Mouse (Mus musculus): Measurements from ENCODE around the gene Hspbap1.

Hspbap1 gene

DNA sequence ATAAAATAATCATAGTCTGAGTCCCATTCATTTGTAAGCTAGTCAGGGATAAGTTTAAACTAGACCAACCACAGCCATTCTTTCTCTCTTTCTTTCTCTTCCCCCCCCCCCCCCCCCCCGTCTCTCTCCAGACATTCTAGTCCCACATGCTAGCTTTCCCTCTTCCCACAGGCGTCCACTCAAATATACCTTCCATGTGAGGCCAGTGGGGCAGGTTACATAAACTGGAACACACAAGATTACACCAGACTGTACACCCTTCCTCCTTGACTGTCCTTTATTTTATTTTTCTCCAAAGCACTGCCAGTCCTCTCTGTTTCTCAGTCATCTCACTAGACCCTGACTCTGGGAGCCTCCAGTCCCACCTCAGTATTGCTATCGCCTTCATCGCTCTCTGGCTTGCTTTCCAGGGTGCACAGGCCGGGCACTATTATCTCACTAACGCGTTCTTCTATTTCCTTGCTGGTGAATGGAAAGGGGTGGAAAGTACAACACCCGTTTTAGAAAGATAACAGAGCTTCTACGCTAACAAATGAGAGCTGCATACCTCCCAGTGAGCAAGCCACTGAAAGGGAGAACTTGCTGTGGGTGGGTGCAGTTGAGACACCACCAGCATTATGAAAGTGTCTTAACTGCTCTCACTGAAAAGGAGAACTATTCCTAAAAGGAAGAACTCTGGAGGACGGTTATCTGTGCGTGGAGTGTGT, 6.4 kb upstream of the Hspbap1 start:
- in situ Hi-C loops (cut with MboI, MseI), result no loop called here

DNA sequence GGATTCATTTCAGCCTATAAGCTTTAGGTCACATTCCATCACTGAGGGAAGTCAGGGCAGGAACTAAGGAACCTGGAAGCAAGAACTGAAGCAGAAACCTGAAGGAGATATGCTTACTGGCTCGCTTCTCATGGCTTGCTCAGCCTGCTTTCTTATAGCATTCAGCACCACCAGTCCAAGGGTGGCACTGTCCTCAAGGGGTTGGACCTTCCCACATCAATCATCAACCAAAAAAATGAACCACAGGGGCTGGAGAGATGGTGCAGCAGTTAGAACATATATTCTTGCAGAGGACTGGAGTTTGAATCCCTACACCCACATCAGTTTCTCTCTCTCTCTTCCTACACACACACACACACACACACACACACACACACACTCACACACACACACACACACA, 5.2 kb upstream of the Hspbap1 start:
- in situ Hi-C loops (cut with MboI, MseI), result no loop called here

DNA sequence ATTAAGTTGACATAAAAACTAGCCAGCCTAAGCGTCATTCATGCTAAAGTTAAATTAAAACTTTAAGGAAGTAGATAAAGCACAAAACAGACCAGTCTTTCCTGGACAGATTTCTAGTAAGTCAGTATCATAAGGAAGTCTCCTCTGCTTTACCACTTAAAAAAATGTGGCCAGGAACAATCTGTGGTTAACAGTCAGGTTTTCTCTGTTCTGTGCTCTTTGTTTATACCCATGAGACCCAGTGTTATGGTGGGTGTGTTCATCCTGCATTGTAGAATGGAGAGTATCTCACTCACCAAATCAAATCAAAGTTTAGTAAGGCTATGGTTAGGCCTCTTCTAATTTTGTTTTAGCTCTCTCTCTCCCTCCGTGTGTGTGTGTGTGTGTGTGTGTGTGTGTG, 4.7 kb upstream of the Hspbap1 start:
- in situ Hi-C loops (cut with MboI, MseI), result no loop called here

DNA sequence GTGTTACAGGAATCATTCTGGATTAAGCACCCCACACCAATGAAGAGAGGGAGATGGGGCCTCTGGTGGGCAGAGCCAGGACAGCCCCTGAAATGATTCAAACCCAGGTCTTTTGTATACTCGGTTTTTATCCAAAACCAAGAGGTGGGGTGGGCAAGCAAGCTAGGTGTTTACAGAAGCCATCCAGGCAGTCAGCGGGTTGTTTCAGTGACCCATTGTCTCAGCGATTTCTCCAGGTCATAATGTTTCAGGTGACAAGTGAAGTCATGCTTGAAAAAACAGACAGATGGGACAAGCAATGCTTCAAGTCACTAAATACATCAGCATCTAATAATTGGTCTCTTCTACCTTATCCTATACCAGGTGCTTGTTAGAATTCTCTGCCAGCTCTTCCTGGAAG, 3.8 kb upstream of the Hspbap1 start:
- in situ Hi-C loops (cut with MboI, MseI), result no loop called here

DNA sequence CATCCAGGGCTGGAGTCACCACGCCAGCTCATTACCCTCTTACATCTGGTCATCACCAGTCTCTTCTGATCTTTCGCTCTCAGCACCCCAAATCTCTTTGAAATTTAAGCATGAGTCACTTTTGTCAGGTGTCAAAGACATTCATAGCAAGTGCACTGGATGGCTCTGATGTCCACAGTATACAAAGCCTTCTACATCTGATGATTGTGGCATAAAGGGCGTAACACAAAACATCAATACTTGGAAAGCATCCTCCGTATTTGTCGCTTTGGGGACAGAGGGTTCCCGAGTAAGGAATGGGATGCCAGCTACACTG, 1.7 kb upstream of the Hspbap1 start:
- in situ Hi-C loops (cut with MboI, MseI), result no loop called here

GRCm38 (mm10) chr16:35768785-35769642, 1.2 kb upstream of the Hspbap1 start, which contains the start of gene Dirc2:
Gene Dirc2 (minus strand): TSS chr16:35769356.
- in situ Hi-C loops (cut with MboI, MseI), result no loop called here

DNA sequence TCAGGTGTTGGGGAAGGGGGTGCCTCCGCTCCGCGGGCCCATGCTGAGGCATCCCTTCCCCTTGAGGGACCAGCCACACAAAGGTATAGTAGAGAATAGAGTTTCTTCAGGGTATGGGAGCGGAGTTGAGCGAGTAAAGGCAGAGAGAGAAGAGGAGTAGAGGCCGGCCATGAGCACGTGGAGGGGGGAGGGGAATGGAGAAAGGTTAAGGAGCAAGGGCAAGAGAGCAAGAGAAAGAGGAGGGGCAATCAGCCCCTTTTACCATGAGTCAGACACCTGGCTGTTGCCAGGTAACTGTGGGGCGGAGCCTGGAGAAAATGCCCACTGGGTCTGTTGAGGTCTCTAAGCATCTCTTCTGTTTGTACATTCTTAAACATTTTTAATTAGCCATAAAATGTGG, 966 bp downstream of the Hspbap1 start:
- in situ Hi-C loops (cut with MboI, MseI), result loop anchor here (5.0 kb wide), 1 partner anchor 46 kb away; no protein-coding TSS in a partner anchor

- in situ Hi-C loops (cut with MboI, MseI), result loop anchor here (5.0 kb wide), 1 partner anchor 46 kb away; no protein-coding TSS in a partner anchor
These were observed 1.4 kb downstream of the Hspbap1 start for GRCm38 (mm10) chr16:35771606-35772005.

GRCm38 (mm10) chr16:35772598-35772997, 2.4 kb downstream of the Hspbap1 start:
- in situ Hi-C loops (cut with MboI, MseI), result loop anchor here (5.0 kb wide), 1 partner anchor 45 kb away; no protein-coding TSS in a partner anchor

DNA sequence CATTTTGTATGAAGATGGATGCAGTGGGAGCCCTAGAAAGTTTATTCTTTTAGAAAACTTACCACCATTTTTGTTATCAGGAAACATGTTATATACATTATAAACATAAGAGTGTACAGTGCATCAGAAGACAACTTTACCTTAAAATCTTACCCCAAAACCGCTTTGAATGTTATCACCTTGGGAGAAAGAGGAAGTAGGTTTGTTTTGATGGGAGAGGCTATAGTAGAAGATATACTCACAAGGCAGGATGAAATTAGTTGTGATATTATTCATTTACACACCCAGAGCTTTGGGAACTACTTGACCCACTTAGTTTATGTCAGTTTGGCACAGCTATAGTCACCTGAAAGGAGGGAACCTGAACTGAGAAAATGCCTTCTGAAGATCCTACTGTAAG, 5.7 kb downstream of the Hspbap1 start:
- in situ Hi-C loops (cut with MboI, MseI), result no loop called here

DNA sequence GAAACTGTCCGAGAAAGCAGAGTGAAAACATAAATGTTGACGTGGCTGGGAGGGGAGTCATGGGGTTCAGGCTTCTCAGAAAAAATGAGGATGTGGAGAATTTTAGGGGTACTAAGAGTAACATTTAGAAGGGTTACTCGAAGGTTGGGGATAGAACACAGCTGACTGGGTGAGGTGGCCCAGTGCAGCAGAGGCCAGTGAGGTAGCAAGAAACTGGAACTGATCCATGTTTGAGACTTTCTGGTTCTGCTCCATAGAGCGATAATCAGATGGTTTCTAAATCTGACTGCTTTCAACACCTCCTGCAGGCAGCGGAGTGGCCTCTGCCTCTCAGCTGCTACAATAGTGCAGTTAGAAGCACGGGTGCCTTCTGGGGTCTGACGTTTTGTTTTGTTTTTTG, 6.6 kb downstream of the Hspbap1 start:
- in situ Hi-C loops (cut with MboI, MseI), result no loop called here

- in situ Hi-C loops (cut with MboI, MseI), result no loop called here
These were observed 7.6 kb downstream of the Hspbap1 start for GRCm38 (mm10) chr16:35777768-35778167.

- in situ Hi-C loops (cut with MboI, MseI), result no loop called here
These were observed 9.5 kb downstream of the Hspbap1 start for GRCm38 (mm10) chr16:35779681-35780080.

GRCm38 (mm10) chr16:35781096-35781495, 10.9 kb downstream of the Hspbap1 start:
- in situ Hi-C loops (cut with MboI, MseI), result no loop called here

DNA sequence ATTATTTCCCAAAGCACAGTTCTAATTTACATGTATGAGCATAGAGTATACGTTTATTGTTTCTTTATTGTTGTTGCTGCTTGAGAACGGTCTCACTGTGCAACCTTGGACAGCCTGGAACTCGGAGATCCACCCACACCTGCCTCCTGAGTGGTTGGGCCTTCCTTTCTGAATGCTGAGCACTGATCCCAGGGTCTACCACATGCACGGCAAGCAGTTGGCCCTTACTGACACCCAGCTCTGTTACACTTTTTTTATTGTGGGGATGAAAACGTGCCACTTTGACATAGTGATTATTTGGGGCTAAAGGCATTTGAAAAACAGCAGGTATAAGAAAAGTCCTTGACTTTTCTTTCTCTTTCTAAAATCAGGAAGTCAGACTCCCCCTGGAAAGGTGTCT, 11.5 kb downstream of the Hspbap1 start:
- in situ Hi-C loops (cut with MboI, MseI), result no loop called here

DNA sequence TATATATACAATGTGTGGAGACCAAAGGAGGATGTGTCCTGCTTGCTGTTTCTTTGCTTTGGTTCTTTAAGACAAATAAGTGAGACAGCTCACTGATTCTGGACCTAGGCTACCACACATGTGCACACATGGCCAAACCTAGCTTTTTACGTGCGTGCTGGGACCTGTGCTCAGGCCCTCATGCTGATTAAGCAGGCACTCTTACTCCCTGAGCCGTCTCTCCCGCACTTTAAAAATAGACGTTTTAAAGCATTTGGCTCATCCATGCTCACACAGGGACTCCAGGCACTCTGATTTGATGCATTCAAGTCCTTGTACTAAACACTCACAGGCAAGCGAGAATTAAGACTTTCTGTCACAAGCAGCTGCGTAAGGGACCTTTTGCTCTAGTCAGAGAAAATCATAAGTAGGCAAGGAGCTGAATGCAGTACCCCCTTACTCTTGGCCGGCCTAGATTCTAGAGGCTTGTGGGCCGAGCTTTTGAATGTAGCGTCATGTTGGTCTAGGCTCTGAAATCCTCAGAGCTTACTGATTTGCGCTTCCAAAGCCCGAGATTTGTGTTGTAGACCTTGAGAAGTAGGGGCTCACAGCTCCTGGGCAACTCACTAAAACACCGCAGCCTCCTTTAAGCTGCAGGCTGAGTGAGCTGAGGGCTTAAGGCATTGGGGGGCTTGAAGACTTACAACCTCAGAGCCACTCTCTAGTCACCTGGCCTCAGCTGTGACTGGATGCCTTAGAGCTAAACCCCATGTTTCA, 12.5 kb downstream of the Hspbap1 start:
- in situ Hi-C loops (cut with MboI, MseI), result no loop called here

- in situ Hi-C loops (cut with MboI, MseI), result no loop called here
These were observed 13.0 kb downstream of the Hspbap1 start for GRCm38 (mm10) chr16:35783207-35783573.

GRCm38 (mm10) chr16:35784134-35784725, 14.1 kb downstream of the Hspbap1 start:
- in situ Hi-C loops (cut with MboI, MseI), result no loop called here

GRCm38 (mm10) chr16:35787163-35787562, 17.0 kb downstream of the Hspbap1 start:
- in situ Hi-C loops (cut with MboI, MseI), result no loop called here

DNA sequence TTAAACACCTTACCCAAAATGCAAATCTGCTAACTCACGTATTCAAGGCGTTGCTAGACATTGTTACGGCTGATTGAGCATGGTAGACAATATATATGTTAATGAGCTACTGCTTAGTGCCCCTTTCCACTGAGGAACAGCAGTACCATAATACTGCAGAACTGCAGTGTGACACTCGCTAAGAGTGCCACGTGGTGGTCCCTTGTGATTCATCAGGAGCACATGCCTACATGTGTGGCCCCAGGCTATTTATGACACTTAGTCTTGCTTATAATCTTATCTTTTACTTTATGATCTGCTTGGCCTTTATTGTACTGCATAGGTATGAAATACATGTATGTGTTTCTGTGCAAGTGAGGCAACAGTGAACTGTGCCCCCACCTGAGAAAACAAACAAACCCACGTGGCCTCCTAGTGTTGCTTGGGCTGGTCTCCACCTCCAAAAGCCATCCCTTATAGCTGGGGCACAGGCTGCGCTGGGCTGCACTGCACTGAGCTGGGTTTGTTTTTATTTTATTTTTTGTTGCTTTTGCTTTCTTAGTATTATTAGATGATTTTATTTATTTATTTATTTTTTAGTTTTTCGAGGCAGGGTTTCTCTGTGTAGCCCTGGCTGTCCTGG, 17.5 kb downstream of the Hspbap1 start:
- in situ Hi-C loops (cut with MboI, MseI), result no loop called here

DNA sequence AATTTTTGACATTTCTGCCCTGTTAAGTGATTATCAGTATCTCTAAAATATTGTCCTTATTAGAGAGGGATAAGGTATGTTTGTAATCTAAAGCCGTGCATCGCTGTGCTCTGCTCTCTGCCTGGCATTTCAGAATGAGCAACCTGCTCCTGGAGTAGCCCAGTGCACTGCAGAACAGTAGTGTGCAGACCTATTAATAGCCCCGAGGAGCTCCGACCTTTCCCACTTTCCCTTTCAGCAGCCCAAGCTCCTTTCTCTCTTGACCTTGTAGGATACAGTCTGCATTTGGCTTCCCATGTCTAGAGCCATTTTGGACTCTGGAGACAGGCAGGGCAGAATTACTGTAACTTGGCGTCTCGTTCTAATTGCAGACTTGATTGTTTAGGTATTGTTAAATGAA, 18.2 kb downstream of the Hspbap1 start:
- in situ Hi-C loops (cut with MboI, MseI), result no loop called here
